Mouse (Mus musculus): ENCODE results near the gene Xkrx. TPM values are rescaled to one million over a fixed set of nuclear protein-coding genes. Genes with fewer than 3 reads are reported as not detected.
A peak's percentile ranks its signal among the peaks of the same experiment; 100 is the strongest.
"Not testable (repeated sequence)": the region's sequence is repeated elsewhere in the genome, so short reads cannot be mapped to it uniquely, and the experiment has no call there.

Xkrx gene
- 0.35 TPM in 2 replicates for polyA plus RNA-seq (2015; fragmentation: Nextera tagmentation; extraction: Ambion mirVana)

GRCm38 (mm10) chrX:134162043-134162720 lies at the start of gene Xkrx:
Gene Xkrx (minus strand): TSS chrX:134162076.
- Histone ChIP-seq H3K4me2 (peak within 1 kb of the TSS; percentile 58), H3K4me3 (peak within 1 kb of the TSS; percentile 39), H3K27ac (no peak within 1 kb of the TSS), H3K9me3 (no peaks in the 10 kb centered on the region), H3K9ac (peak within 1 kb of the TSS; percentile 56; the same call in 1 of the 2 replicates), H3K27me3 (peaks cover 17% of the 10 kb centered on the region; the same call in 1 of the 2 replicates), H3K4me1 (replicated peaks) (0 out of 2 replicates have a peak, but pooled peaks cover 3% of the 10 kb centered on the region), H3K36me3 (no peaks in the 10 kb centered on the region)
- WGBS: 36% methylated on average over 16 of the region's 16 CpGs
- no peak for ATAC-seq (ENCODE audit: low FRiP score)

GRCm38 (mm10) chrX:134211151-134211642 lies 49.3 kb upstream of the Xkrx start:
- no peak overlapping the region for H3K4me3 ChIP-seq
- no peaks in the 10 kb centered on the region for H3K36me3 ChIP-seq
- no peaks in the 10 kb centered on the region for H3K9me3 ChIP-seq
- ATAC-seq (ENCODE audit: low FRiP score): no peak
- no peaks in the 10 kb centered on the region for H3K4me1 ChIP-seq (replicated peaks)
- no peak overlapping the region for H3K27ac ChIP-seq
- WGBS: 54% methylated on average over 7 of the region's 7 CpGs
- H3K9ac ChIP-seq: no peak overlapping the region
- no peaks in the 10 kb centered on the region for H3K27me3 ChIP-seq
- H3K4me2 ChIP-seq: no peak overlapping the region

- Histone ChIP-seq H3K4me1 (replicated peaks) (no peaks in the 10 kb centered on the region), H3K27ac (no peak overlapping the region), H3K27me3 (no peaks in the 10 kb centered on the region), H3K9ac (no peak overlapping the region), H3K4me2 (no peak overlapping the region), H3K4me3 (no peak overlapping the region), H3K36me3 (no peaks in the 10 kb centered on the region), H3K9me3 (no peaks in the 10 kb centered on the region)
- no peak for ATAC-seq (ENCODE audit: low FRiP score)
- WGBS: 79% methylated on average over 2 of the region's 2 CpGs
These were observed 46.6 kb upstream of the Xkrx start for GRCm38 (mm10) chrX:134208491-134208890.

GRCm38 (mm10) chrX:134187201-134187600 lies 25.3 kb upstream of the Xkrx start, which contains the start of gene Arl13a:
Gene Arl13a (plus strand): TSS chrX:134187501.
- H3K27ac ChIP-seq; H3K4me1 ChIP-seq (replicated peaks); H3K9me3 ChIP-seq; H3K4me2 ChIP-seq; H3K9ac ChIP-seq; H3K36me3 ChIP-seq; H3K27me3 ChIP-seq; H3K4me3 ChIP-seq; ATAC-seq (ENCODE audit: low FRiP score): not testable (repeated sequence)
- WGBS: 96% methylated on average over 8 of the region's 9 CpGs

GRCm38 (mm10) chrX:134174699-134175098 lies 12.8 kb upstream of the Xkrx start:
- ATAC-seq (ENCODE audit: low FRiP score): no peak
- no peaks in the 10 kb centered on the region for H3K36me3 ChIP-seq
- H3K27ac ChIP-seq: no peak overlapping the region
- H3K4me3 ChIP-seq: no peak overlapping the region
- H3K27me3 ChIP-seq: no peaks in the 10 kb centered on the region
- no peaks in the 10 kb centered on the region for H3K4me1 ChIP-seq (replicated peaks)
- H3K9ac ChIP-seq: no peak overlapping the region
- 88% methylated on average over 1 of the region's 1 CpGs for WGBS
- H3K4me2 ChIP-seq: no peak overlapping the region
- no peaks in the 10 kb centered on the region for H3K9me3 ChIP-seq

- no peaks in the 10 kb centered on the region for H3K27me3 ChIP-seq
- no peak overlapping the region for H3K4me3 ChIP-seq
- WGBS: 98% methylated on average over 1 of the region's 1 CpGs
- no peaks in the 10 kb centered on the region for H3K36me3 ChIP-seq
- H3K4me2 ChIP-seq: no peak overlapping the region
- no peak overlapping the region for H3K9ac ChIP-seq
- no peaks in the 10 kb centered on the region for H3K9me3 ChIP-seq
- no peaks in the 10 kb centered on the region for H3K4me1 ChIP-seq (replicated peaks)
- no peak for ATAC-seq (ENCODE audit: low FRiP score)
- H3K27ac ChIP-seq: no peak overlapping the region
These were observed 8.7 kb upstream of the Xkrx start for GRCm38 (mm10) chrX:134170584-134170983.

- Histone ChIP-seq H3K36me3 (no peaks in the 10 kb centered on the region), H3K4me3 (no peak overlapping the region), H3K4me2 (no peak overlapping the region), H3K4me1 (replicated peaks) (0 out of 2 replicates have a peak, but pooled peaks cover 3% of the 10 kb centered on the region), H3K27me3 (peaks cover 17% of the 10 kb centered on the region; the same call in 1 of the 2 replicates), H3K9me3 (no peaks in the 10 kb centered on the region), H3K9ac (no peak overlapping the region), H3K27ac (no peak overlapping the region)
- ATAC-seq (ENCODE audit: low FRiP score): no peak
- 77% methylated on average over 4 of the region's 4 CpGs for WGBS
These were observed 1.6 kb upstream of the Xkrx start for GRCm38 (mm10) chrX:134163484-134163883.

- peak overlapping the region; percentile 56; the same call in 1 of the 2 replicates for H3K9ac ChIP-seq
- ATAC-seq (ENCODE audit: low FRiP score): no peak
These were observed 950 bp upstream of the Xkrx start for GRCm38 (mm10) chrX:134162826-134163225.

GRCm38 (mm10) chrX:134160442-134160841 lies 1.4 kb downstream of the Xkrx start:
- Histone ChIP-seq H3K4me3 (no peak overlapping the region), H3K9ac (no peak overlapping the region), H3K9me3 (no peaks in the 10 kb centered on the region), H3K27me3 (peaks cover 17% of the 10 kb centered on the region; the same call in 1 of the 2 replicates), H3K4me1 (replicated peaks) (0 out of 2 replicates have a peak, but pooled peaks cover 3% of the 10 kb centered on the region), H3K36me3 (no peaks in the 10 kb centered on the region), H3K27ac (no peak overlapping the region), H3K4me2 (no peak overlapping the region)
- ATAC-seq (ENCODE audit: low FRiP score): no peak
- WGBS: 97% methylated on average over 2 of the region's 2 CpGs

More at GRCm38 (mm10) chrX:134162826-134163225, 950 bp upstream of the Xkrx start:
- Histone ChIP-seq H3K9me3 (no peaks in the 10 kb centered on the region), H3K4me1 (replicated peaks) (0 out of 2 replicates have a peak, but pooled peaks cover 3% of the 10 kb centered on the region), H3K27ac (no peak overlapping the region), H3K36me3 (no peaks in the 10 kb centered on the region), H3K4me3 (peak overlapping the region; percentile 39), H3K27me3 (peaks cover 17% of the 10 kb centered on the region; the same call in 1 of the 2 replicates), H3K4me2 (peak overlapping the region; percentile 58)
- WGBS: 30% methylated on average over 11 of the region's 11 CpGs

- H3K27me3 ChIP-seq: peaks cover 17% of the 10 kb centered on the region; the same call in 1 of the 2 replicates
- WGBS: 48% methylated on average over 7 of the region's 7 CpGs
- no peak for ATAC-seq (ENCODE audit: low FRiP score)
These were observed 3.7 kb downstream of the Xkrx start for GRCm38 (mm10) chrX:134158151-134158550.

GRCm38 (mm10) chrX:134141986-134142385 lies 19.9 kb downstream of the Xkrx start:
- Histone ChIP-seq H3K4me2 (no peak overlapping the region), H3K9me3 (no peaks in the 10 kb centered on the region), H3K4me1 (replicated peaks) (no peaks in the 10 kb centered on the region), H3K9ac (no peak overlapping the region), H3K27me3 (no peaks in the 10 kb centered on the region), H3K4me3 (no peak overlapping the region), H3K27ac (no peak overlapping the region), H3K36me3 (no peaks in the 10 kb centered on the region)
- 86% methylated on average over 4 of the region's 4 CpGs for WGBS
- no peak for ATAC-seq (ENCODE audit: low FRiP score)

More at GRCm38 (mm10) chrX:134158151-134158550, 3.7 kb downstream of the Xkrx start:
- Histone ChIP-seq H3K4me2 (no peak overlapping the region), H3K9ac (no peak overlapping the region), H3K4me1 (replicated peaks) (0 out of 2 replicates have a peak, but pooled peaks cover 3% of the 10 kb centered on the region), H3K4me3 (no peak overlapping the region), H3K27ac (no peak overlapping the region), H3K9me3 (no peaks in the 10 kb centered on the region), H3K36me3 (no peaks in the 10 kb centered on the region)

- Histone ChIP-seq H3K27ac (no peak overlapping the region), H3K9me3 (no peaks in the 10 kb centered on the region), H3K27me3 (no peaks in the 10 kb centered on the region), H3K4me2 (no peak overlapping the region), H3K9ac (no peak overlapping the region), H3K36me3 (no peaks in the 10 kb centered on the region), H3K4me1 (replicated peaks) (no peaks in the 10 kb centered on the region), H3K4me3 (no peak overlapping the region)
- 79% methylated on average over 1 of the region's 1 CpGs for WGBS
- no peak for ATAC-seq (ENCODE audit: low FRiP score)
These were observed 20.3 kb downstream of the Xkrx start for GRCm38 (mm10) chrX:134141551-134141950.

All from hindbrain, embryonic 13.5 days (tissue).